Mouse (Mus musculus): Measurements from ENCODE around the gene Trpm8. TPM values are rescaled to one million over a fixed set of nuclear protein-coding genes. Genes with fewer than 3 reads are reported as not detected.
A peak's percentile ranks its signal among the peaks of the same experiment; 100 is the strongest.

Gene Trpm8
- polyA plus RNA-seq, 2 experiments, result not detected

- peaks cover 40% of the 10 kb centered on the region for H3K36me3 ChIP-seq (replicated peaks; ENCODE audit: control insufficient read depth, insufficient read depth, low read depth)
- ATAC-seq (ENCODE audit: insufficient read depth), result peak; percentile 48
- H3K4me3 ChIP-seq (ENCODE audit: insufficient read depth in 1 of 2, low read depth in 2 of 2, low read length in 2 of 2), result no peak overlapping the region
- WGBS (ENCODE audit: insufficient replicate concordance), result 56% methylated on average over 6 of the region's 6 CpGs
- no peaks in the 10 kb centered on the region for H3K27me3 ChIP-seq (ENCODE audit: control insufficient read depth, insufficient read depth, low read length)
- H3K4me1 ChIP-seq (replicated peaks; ENCODE audit: control insufficient read depth in 2 of 2, insufficient read depth in 2 of 2, low read length in 1 of 2), result peaks cover 6 to 34% of the 10 kb centered on the region in 2 experiments; a peak in 3 of 4 replicates
- no peak overlapping the region for H3K4me2 ChIP-seq (ENCODE audit: low read depth)
- no peak overlapping the region for H3K27ac ChIP-seq
- H3K9ac ChIP-seq (replicated peaks), result no peak overlapping the region
- peak in 2 of 3 experiments; percentile 27 to 50 for DNase-seq (ENCODE audit: low read depth in 3 of 3, low spot score in 3 of 3)
- no peak for TF ChIP-seq CTCF (IDR thresholded peaks at IDR 0.05; ENCODE audit: low read depth)
- no peak for TF ChIP-seq EP300 (IDR thresholded peaks at IDR 0.05; ENCODE audit: low read depth)
- no peaks in the 10 kb centered on the region for H3K9me3 ChIP-seq (ENCODE audit: control insufficient read depth, low read length)
Observed at GRCm38 (mm10) chr1:88260114-88260513, 17.3 kb upstream of the Trpm8 start.

DNA sequence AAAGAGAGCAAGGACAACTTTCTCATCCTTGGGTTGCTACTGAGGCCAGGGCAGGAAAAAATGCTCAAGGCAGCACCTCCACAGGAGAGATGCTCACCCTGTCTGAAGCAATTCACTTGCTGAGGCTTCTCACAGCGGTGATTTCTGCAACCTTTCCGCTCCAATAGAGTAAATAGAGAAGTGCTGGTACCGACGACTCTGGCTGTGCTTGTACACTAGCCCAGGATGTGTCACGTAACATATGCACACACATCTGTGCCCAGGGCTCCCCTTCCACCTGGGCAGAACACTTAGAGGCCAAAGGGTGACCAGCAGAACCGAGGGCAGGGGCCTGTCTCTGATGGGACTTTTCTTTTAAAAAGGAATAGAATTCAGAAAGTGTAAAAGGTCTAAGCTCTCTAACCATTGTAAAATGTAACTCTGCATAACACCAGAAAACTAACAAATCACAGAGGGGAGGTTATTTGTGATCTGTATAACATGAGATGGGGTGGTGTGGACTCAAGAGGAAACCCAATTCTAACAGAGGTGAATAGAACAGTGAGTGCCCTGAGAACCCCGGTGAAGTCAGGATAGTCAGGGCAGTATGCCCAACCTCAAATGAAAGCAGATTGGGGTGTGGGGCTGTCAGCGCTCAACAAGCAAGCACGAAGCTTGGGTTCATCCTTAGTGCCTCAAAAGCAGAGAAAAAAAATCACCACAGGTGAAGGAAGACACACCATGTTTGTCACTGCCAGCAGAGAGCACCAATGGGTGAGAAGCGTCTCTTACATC is 16.7 kb upstream of the Trpm8 start:
- WGBS (ENCODE audit: insufficient replicate concordance), result 69% methylated on average over 10 of the region's 10 CpGs
- ATAC-seq (ENCODE audit: insufficient read depth), result no peak

DNA sequence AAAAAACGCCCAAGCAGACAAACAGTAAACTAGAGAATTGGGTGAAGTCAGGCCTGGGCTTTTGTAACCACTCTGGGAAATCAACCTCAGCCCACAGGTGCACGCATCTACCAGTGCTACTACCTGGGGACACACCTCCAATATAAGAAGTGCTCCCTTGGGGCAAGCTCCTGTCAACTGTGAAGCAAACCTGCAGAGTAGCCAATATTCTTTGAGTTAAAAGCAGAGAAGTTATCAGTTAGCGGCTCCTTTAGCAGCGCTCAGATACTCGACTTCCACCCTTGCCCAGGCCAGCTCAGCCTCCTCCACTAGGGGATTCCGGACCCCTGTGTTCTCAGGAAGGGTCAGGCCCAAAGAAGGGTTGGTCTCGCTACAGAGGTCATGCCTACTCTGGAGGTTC is 15.8 kb upstream of the Trpm8 start:
- no peaks in the 10 kb centered on the region for H3K9me3 ChIP-seq (ENCODE audit: control insufficient read depth, low read length)
- WGBS (ENCODE audit: insufficient replicate concordance), result 70% methylated on average over 7 of the region's 7 CpGs
- no peak overlapping the region for H3K4me2 ChIP-seq (ENCODE audit: low read depth)
- no peak for DNase-seq (ENCODE audit: low read depth in 3 of 3, low spot score in 3 of 3)
- peaks cover 56% of the 10 kb centered on the region for H3K36me3 ChIP-seq (replicated peaks; ENCODE audit: control insufficient read depth, insufficient read depth, low read depth)
- ATAC-seq (ENCODE audit: insufficient read depth), result peak; percentile 1
- H3K4me3 ChIP-seq (ENCODE audit: insufficient read depth in 1 of 2, low read depth in 2 of 2, low read length in 2 of 2), result no peak overlapping the region
- peaks cover 6 to 34% of the 10 kb centered on the region in 2 experiments; a peak in 3 of 4 replicates for H3K4me1 ChIP-seq (replicated peaks; ENCODE audit: control insufficient read depth in 2 of 2, insufficient read depth in 2 of 2, low read length in 1 of 2)
- H3K27me3 ChIP-seq (ENCODE audit: control insufficient read depth, insufficient read depth, low read length), result no peaks in the 10 kb centered on the region
- no peak for TF ChIP-seq CTCF (IDR thresholded peaks at IDR 0.05; ENCODE audit: low read depth)
- TF ChIP-seq EP300 (IDR thresholded peaks at IDR 0.05; ENCODE audit: low read depth), result no peak
- H3K27ac ChIP-seq, result no peak overlapping the region
- H3K9ac ChIP-seq (replicated peaks), result no peak overlapping the region

More for the DNA sequence above, 16.7 kb upstream of the Trpm8 start:
- H3K9me3 ChIP-seq (ENCODE audit: control insufficient read depth, low read length), result no peaks in the 10 kb centered on the region
- no peaks in the 10 kb centered on the region for H3K27me3 ChIP-seq (ENCODE audit: control insufficient read depth, insufficient read depth, low read length)
- H3K4me2 ChIP-seq (ENCODE audit: low read depth), result no peak overlapping the region
- peaks cover 47% of the 10 kb centered on the region for H3K36me3 ChIP-seq (replicated peaks; ENCODE audit: control insufficient read depth, insufficient read depth, low read depth)
- no peak overlapping the region for H3K27ac ChIP-seq
- DNase-seq (ENCODE audit: low read depth in 3 of 3, low spot score in 3 of 3), result no peak
- TF ChIP-seq CTCF (IDR thresholded peaks at IDR 0.05; ENCODE audit: low read depth), result no peak
- no peak for TF ChIP-seq EP300 (IDR thresholded peaks at IDR 0.05; ENCODE audit: low read depth)
- peaks cover 6 to 34% of the 10 kb centered on the region in 2 experiments; a peak in 3 of 4 replicates for H3K4me1 ChIP-seq (replicated peaks; ENCODE audit: control insufficient read depth in 2 of 2, insufficient read depth in 2 of 2, low read length in 1 of 2)
- H3K4me3 ChIP-seq (ENCODE audit: insufficient read depth in 1 of 2, low read depth in 2 of 2, low read length in 2 of 2), result no peak overlapping the region
- H3K9ac ChIP-seq (replicated peaks), result no peak overlapping the region

DNA sequence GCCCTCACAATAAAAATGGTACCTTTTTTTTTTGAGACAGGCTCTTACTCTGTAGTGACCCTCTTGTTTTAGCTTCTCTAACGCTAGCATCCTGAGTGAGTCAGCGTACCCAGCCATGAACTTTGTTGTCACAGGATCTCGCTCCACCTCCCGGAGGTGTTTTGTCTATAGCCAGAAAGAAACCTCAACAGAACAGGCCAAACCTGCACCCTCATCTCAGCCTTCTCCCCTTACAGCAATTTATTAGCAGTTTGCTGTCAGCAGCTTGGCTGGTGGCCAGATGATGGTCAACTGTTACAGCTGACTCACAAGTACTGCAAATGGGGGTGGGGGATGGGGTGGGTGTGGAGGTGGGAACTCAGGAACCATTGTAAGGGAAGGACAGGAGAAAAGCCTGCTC is 15.2 kb upstream of the Trpm8 start:
- Histone ChIP-seq H3K9me3 (ENCODE audit: control insufficient read depth, low read length) (no peaks in the 10 kb centered on the region), H3K9ac (replicated peaks) (no peak overlapping the region), H3K27ac (no peak overlapping the region), H3K4me3 (ENCODE audit: insufficient read depth in 1 of 2, low read depth in 2 of 2, low read length in 2 of 2) (no peak overlapping the region), H3K4me1 (replicated peaks; ENCODE audit: control insufficient read depth in 2 of 2, insufficient read depth in 2 of 2, low read length in 1 of 2) (peaks cover 6 to 34% of the 10 kb centered on the region in 2 experiments; a peak in 3 of 4 replicates), H3K27me3 (ENCODE audit: control insufficient read depth, insufficient read depth, low read length) (no peaks in the 10 kb centered on the region), H3K36me3 (replicated peaks; ENCODE audit: control insufficient read depth, insufficient read depth, low read depth) (peaks cover 62% of the 10 kb centered on the region), H3K4me2 (ENCODE audit: low read depth) (no peak overlapping the region)
- WGBS (ENCODE audit: insufficient replicate concordance), result 77% methylated on average over 4 of the region's 4 CpGs
- no peak for ATAC-seq (ENCODE audit: insufficient read depth)
- DNase-seq (ENCODE audit: low read depth in 3 of 3, low spot score in 3 of 3), result no peak
- TF ChIP-seq CTCF (IDR thresholded peaks at IDR 0.05; ENCODE audit: low read depth) (no peak), EP300 (IDR thresholded peaks at IDR 0.05; ENCODE audit: low read depth) (no peak)

DNA sequence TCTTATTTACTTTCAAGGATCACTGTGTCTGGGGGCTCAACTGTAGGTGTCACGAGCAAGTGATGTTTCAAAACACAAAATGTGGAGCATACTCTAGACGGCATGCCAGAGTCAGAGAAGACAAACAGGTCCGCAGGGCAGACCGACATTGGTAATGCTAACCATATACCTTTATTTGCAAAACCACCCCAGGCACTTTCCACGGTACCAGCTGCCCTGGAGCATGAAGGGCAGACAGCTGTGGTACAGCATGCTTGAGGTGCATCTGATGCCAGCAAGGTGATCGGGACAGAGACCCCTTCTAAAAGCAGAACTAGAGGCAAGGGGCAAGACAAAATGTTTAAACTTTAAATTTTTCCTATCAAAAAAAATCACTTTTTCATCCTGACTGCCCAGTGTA is 14.5 kb upstream of the Trpm8 start:
- H3K4me3 ChIP-seq (ENCODE audit: insufficient read depth in 1 of 2, low read depth in 2 of 2, low read length in 2 of 2), result no peak overlapping the region
- H3K4me2 ChIP-seq (ENCODE audit: low read depth), result no peak overlapping the region
- peaks cover 69% of the 10 kb centered on the region for H3K36me3 ChIP-seq (replicated peaks; ENCODE audit: control insufficient read depth, insufficient read depth, low read depth)
- H3K4me1 ChIP-seq (replicated peaks; ENCODE audit: control insufficient read depth in 2 of 2, insufficient read depth in 2 of 2, low read length in 1 of 2), result peaks cover 6 to 34% of the 10 kb centered on the region in 2 experiments; a peak in 3 of 4 replicates
- H3K9me3 ChIP-seq (ENCODE audit: control insufficient read depth, low read length), result no peaks in the 10 kb centered on the region
- no peak for TF ChIP-seq EP300 (IDR thresholded peaks at IDR 0.05; ENCODE audit: low read depth)
- no peak for TF ChIP-seq CTCF (IDR thresholded peaks at IDR 0.05; ENCODE audit: low read depth)
- 64% methylated on average over 6 of the region's 6 CpGs for WGBS (ENCODE audit: insufficient replicate concordance)
- no peak overlapping the region for H3K9ac ChIP-seq (replicated peaks)
- no peaks in the 10 kb centered on the region for H3K27me3 ChIP-seq (ENCODE audit: control insufficient read depth, insufficient read depth, low read length)
- DNase-seq (ENCODE audit: low read depth in 3 of 3, low spot score in 3 of 3), result no peak
- H3K27ac ChIP-seq, result no peak overlapping the region
- no peak for ATAC-seq (ENCODE audit: insufficient read depth)
